Mouse (Mus musculus) layer of hippocampus, postnatal 10 days (tissue): ENCODE measurements around the gene Vps37d. TPM values are rescaled to one million over a fixed set of nuclear protein-coding genes. Genes with fewer than 3 reads are reported as not detected.
"Not testable (repeated sequence)": the region's sequence is repeated elsewhere in the genome, so short reads cannot be mapped to it uniquely, and the experiment has no call there.

Experiments used
- DNase-seq, 2 experiments: peaks; one replicate each; pipeline ENCODE4 v3.0.0; 2021; ENCODE audit warnings: low spot score in 2 of 2
- total RNA-seq, 2 experiments: library from RNA; stranded (reverse); gene quantifications; 2 replicates each; pipeline ENCODE4 v1.2.3; 2021

Vps37d gene
- total RNA-seq, 2 experiments from 2014 or later = 31.7 to 34.8 TPM

GRCm38 (mm10) chr5:135076368-135076767, 1.7 kb downstream of the Vps37d start:
- no peak for DNase-seq

GRCm38 (mm10) chr5:135075655-135076054, 2.4 kb downstream of the Vps37d start:
- DNase-seq = no peak

GRCm38 (mm10) chr5:135073349-135074150, 4.5 kb downstream of the Vps37d start:
- DNase-seq = peak in 1 of 2 experiments; percentile 24

GRCm38 (mm10) chr5:135072720-135073119, 5.3 kb downstream of the Vps37d start:
- no peak for DNase-seq

- no peak for DNase-seq
Observed at GRCm38 (mm10) chr5:135072061-135072460, 6.0 kb downstream of the Vps37d start.

- no peak for DNase-seq
Observed at GRCm38 (mm10) chr5:135070448-135070847, 7.6 kb downstream of the Vps37d start.

GRCm38 (mm10) chr5:135066008-135066407, 12.1 kb downstream of the Vps37d start:
- DNase-seq = no peak

- DNase-seq = not testable (repeated sequence)
Observed at GRCm38 (mm10) chr5:135064909-135065446, 13.1 kb downstream of the Vps37d start, which contains the start of gene Bud23. Bud23 (minus strand) TSS chr5:135064959.

- no peak for DNase-seq
Observed at GRCm38 (mm10) chr5:135064382-135064766, 13.7 kb downstream of the Vps37d start.

GRCm38 (mm10) chr5:135063629-135064381, 14.3 kb downstream of the Vps37d start, which contains the start of gene Dnajc30:
Dnajc30 (plus strand) TSS chr5:135064202.
- peak; percentile 98 for DNase-seq

- no peak for DNase-seq
Observed at GRCm38 (mm10) chr5:135053356-135053755, 24.7 kb downstream of the Vps37d start.

GRCm38 (mm10) chr5:135049268-135049667, 28.8 kb downstream of the Vps37d start:
- not testable (repeated sequence) for DNase-seq

GRCm38 (mm10) chr5:135048539-135048938, 29.5 kb downstream of the Vps37d start:
- no peak for DNase-seq

GRCm38 (mm10) chr5:135044575-135044974, 33.5 kb downstream of the Vps37d start:
- DNase-seq = no peak

GRCm38 (mm10) chr5:135042105-135042788, 35.8 kb downstream of the Vps37d start:
- no peak for DNase-seq

- DNase-seq = no peak
Observed at GRCm38 (mm10) chr5:135040777-135041176, 37.3 kb downstream of the Vps37d start.

GRCm38 (mm10) chr5:135040059-135040458, 38.0 kb downstream of the Vps37d start:
- DNase-seq = no peak

- DNase-seq = no peak
Observed at GRCm38 (mm10) chr5:135039541-135039940, 38.5 kb downstream of the Vps37d start.

- no peak for DNase-seq
Observed at GRCm38 (mm10) chr5:135037946-135038345, 40.1 kb downstream of the Vps37d start.

- no peak for DNase-seq
Observed at GRCm38 (mm10) chr5:135035608-135036359, 42.3 kb downstream of the Vps37d start.

- no peak for DNase-seq
Observed at GRCm38 (mm10) chr5:135034593-135034992, 43.5 kb downstream of the Vps37d start.
